Mouse (Mus musculus) adrenal gland, adult 8-10 months (tissue): ENCODE measurements at regions not wholly inside any gene's neighbourhood (a gene's known extent, or its start where the extent isn't known, plus 50 kb on each side); places are given as distances from the start of the nearest gene placed in this dataset.

Experiments
- DNase-seq: peaks from one replicate; pipeline ENCODE4 v3.0.0; 2022

- no peak for DNase-seq
These were observed 129.0 kb downstream of the Hmg20a start for GRCm38 (mm10) chr9:56547291-56547977.

GRCm38 (mm10) chr9:56549774-56550173 is 131.4 kb downstream of the Hmg20a start:
- DNase-seq = no peak

GRCm38 (mm10) chr9:56550178-56550577 is 131.8 kb downstream of the Hmg20a start:
- DNase-seq = no peak

- no peak for DNase-seq
These were observed 133.2 kb downstream of the Hmg20a start for GRCm38 (mm10) chr9:56551376-56552186.

GRCm38 (mm10) chr9:56552187-56552686 is 133.8 kb downstream of the Hmg20a start:
- DNase-seq = no peak

GRCm38 (mm10) chr9:56552766-56553165 is 134.4 kb downstream of the Hmg20a start:
- DNase-seq = peak; percentile 88

GRCm38 (mm10) chr9:56553626-56554025 is 135.2 kb downstream of the Hmg20a start:
- DNase-seq = no peak

- no peak for DNase-seq
These were observed 135.7 kb downstream of the Hmg20a start for GRCm38 (mm10) chr9:56554096-56554495.

- no peak for DNase-seq
These were observed 141.3 kb downstream of the Hmg20a start for GRCm38 (mm10) chr9:56559618-56560144.

- DNase-seq = no peak
These were observed 144.0 kb downstream of the Hmg20a start for GRCm38 (mm10) chr9:56562440-56562839.

GRCm38 (mm10) chr9:56564048-56564737 is 145.8 kb downstream of the Hmg20a start:
- no peak for DNase-seq
